Mouse (Mus musculus): ENCODE results near the gene Foxl1. TPM values are rescaled to one million over a fixed set of nuclear protein-coding genes. Genes with fewer than 3 reads are reported as not detected.

The Foxl1 gene
- under 1 TPM; 0.17 to 0.34 TPM for polyA plus RNA-seq (2017; shearing (Covaris generic))

DNA sequence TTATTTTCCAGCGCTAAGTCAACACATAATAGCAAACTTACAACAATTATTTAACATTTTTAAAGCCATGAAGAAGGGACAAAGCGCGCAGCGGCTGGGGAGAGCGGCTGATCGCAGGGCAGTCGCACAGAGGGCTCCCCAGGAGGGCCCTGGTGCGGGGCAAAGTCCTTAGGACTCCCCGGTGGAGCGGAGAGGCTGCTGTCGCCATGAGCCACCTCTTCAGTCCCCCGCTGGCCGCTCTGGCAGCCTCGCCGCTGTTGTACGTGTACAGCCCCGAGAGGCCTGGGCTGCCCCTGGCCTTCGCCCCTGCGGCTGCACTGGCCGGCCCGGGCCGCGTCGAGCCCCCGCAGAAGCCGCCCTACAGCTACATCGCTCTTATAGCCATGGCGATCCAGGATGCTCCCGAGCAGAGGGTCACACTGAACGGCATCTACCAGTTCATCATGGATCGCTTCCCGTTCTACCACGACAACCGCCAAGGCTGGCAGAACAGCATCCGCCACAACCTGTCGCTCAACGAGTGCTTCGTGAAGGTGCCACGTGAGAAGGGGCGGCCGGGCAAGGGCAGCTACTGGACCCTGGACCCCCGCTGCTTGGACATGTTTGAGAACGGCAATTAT lies at the start of gene Foxl1:
Gene Foxl1 (plus strand): TSS at position 185 of the 620 bp plus-strand sequence.

DNA sequence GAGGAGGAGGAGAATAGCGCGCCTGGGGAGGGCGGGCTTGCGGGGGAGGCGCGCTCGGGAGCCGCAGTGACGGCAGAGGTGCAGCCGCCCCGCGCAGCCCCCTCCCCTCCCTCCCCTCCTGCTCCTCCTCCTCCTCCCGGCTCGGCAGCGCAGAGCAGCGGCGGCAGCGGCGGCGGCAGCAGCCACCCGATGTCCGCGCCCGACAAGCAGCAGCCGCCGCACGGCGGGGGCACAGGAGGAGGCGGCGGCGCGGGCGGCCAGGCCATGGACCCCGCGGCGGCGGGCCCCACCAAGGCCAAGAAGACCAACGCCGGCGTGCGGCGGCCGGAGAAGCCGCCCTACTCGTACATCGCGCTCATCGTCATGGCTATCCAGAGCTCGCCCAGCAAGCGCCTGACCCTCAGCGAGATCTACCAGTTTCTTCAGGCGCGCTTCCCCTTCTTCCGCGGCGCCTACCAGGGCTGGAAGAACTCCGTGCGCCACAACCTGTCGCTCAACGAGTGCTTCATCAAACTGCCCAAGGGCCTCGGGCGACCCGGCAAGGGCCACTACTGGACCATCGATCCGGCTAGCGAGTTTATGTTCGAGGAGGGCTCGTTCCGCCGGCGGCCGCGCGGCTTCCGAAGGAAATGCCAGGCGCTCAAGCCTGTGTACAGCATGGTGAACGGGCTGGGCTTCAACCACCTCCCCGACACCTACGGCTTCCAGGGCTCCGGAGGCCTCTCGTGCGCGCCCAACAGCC lies 43.4 kb upstream of the Foxl1 start, which contains the start of gene Foxf1:
Gene Foxf1 (plus strand): TSS at position 177 of the 742 bp plus-strand sequence.

DNA sequence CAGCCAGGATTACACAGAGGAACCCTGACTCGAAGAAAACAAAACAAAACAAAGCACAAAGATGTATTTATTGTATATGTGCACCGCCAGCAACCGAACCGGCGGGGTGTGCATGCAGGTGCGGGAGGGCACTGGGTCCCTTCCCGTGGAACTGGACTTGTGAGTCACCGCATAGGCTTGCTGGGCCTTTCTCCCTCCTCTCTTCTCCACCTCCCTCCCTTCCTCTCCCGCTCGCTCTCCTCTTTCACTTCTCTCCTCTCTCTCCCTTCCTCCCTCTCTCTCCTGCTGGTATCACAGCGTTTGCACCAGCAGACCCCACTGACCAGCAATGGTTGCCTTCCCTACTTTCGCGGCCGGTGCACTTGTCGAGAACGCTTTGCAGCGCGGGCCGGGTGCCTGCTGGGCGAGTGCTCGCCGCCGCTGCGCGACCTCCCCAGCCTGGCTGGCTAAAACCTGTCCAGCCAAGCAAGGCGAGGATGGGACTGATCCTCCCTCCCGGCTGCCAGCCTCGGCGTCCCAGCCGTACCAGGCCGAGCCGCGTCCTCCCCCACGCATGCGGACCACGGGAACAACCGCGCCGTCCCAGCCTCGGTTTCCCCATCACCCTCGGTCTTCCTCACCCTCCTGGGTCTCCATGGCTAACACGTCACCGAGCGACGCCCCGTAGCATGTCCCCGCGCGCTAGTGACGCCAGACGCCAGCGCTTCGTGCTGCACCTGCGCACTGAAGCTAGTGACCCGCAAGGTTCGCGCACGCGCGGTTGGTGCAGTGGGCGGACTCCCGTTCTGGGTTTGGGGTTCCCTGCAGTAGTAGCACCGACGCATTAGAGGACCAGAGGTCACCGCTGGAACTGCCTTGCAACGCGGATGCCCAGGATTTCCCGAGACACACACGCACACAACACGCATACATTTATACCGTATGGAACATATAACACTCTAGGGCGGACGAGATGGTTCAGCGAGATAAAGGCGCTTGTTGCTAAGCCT lies 19.8 kb upstream of the Foxl1 start, which contains the start of gene Mthfsd:
Gene Mthfsd (minus strand): TSS at position 725 of the 989 bp plus-strand sequence.

DNA sequence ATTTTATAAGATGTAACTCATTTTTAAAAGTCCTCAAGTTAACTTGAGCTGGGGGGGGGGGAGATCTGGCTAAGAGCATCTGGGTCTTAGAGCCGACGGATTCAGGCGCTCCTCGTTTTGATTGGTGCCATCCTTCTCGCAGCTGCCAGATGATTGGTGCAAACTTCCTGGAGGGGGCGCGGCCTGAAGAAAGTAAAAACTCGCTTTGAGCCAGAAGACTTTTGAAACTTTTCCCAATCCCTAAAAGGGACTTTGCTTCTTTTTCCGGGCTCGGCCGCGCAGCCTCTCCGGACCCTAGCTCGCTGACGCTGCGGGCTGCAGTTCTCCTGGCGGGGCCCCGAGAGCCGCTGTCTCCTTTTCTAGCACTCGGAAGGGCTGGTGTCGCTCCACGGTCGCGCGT lies 11.8 kb upstream of the Foxl1 start, which contains the start of gene Foxc2:
Gene Foxc2 (plus strand): TSS at position 224 of the 400 bp plus-strand sequence.

Other genes starting within 250 kb of the Foxl1 start
- under 1 TPM; 0.11 to 0.31 TPM for gene Foxf1, start 43.6 kb upstream of the Foxl1 start, polyA plus RNA-seq (2017; shearing (Covaris generic))
- gene Mthfsd, start 19.5 kb upstream of the Foxl1 start, polyA plus RNA-seq (2017; shearing (Covaris generic)) = 10 to 100 TPM; 38.4 to 39.8 TPM
- under 1 TPM in 1 of 2 experiments, not detected in 1; 0.37 TPM for gene Foxc2, start 11.8 kb upstream of the Foxl1 start, polyA plus RNA-seq (2017; shearing (Covaris generic))